Mouse (Mus musculus) kidney, adult 2 months (tissue): ENCODE data around the gene Scd2. TPM values are rescaled to one million over a fixed set of nuclear protein-coding genes. Genes with fewer than 3 reads are reported as not detected.
"Not testable (repeated sequence)": the region's sequence is repeated elsewhere in the genome, so short reads cannot be mapped to it uniquely, and the experiment has no call there.

Source experiments
- DNase-seq: peaks from one replicate; pipeline ENCODE4 v3.0.0; 2021
- H3K27ac ChIP-seq: fragments of 200-500 bp; 2 replicates; pipeline ENCODE4 v1.5.1; 2012; ENCODE audit warnings: low read depth, low read length, control low read depth, inconsistent platforms; ENCODE audit not compliant: insufficient read depth
- H3K27me3 ChIP-seq: fragments of 200-500 bp; replicated peaks from 2 replicates; pipeline ENCODE4 v1.6.1; 2012; ENCODE audit warnings: mild to moderate bottlenecking, moderate library complexity, low read length, inconsistent platforms; ENCODE audit not compliant: control insufficient read depth, insufficient read depth
- H3K36me3 ChIP-seq: fragments of 200-500 bp; 2 replicates; pipeline ENCODE4 v1.6.1; 2012; ENCODE audit warnings: mild to moderate bottlenecking, moderate library complexity, low read length, inconsistent platforms; ENCODE audit not compliant: control insufficient read depth, insufficient read depth
- H3K4me1 ChIP-seq: fragments of 200-500 bp; 2 replicates; pipeline ENCODE4 v1.6.1; 2011; ENCODE audit warnings: low read length; ENCODE audit not compliant: control insufficient read depth, insufficient read depth
- H3K4me3 ChIP-seq: fragments of 200-500 bp; 2 replicates; pipeline ENCODE4 v1.5.1; 2011; ENCODE audit warnings: mild to moderate bottlenecking, low read depth, low read length, control low read depth; ENCODE audit not compliant: insufficient read depth
- CTCF ChIP-seq: fragments of 200-500 bp; conservative IDR thresholded peaks from 2 replicates; pipeline ENCODE4 v1.5.1; 2011; ENCODE audit warnings: low read depth, mild to moderate bottlenecking, control low read depth, low read length, moderate library complexity, mixed read lengths; ENCODE audit not compliant: insufficient read depth, insufficient read length
- POLR2A ChIP-seq: fragments of 200-500 bp; IDR thresholded peaks from one replicate; pipeline ENCODE4 v1.6.1; 2011; ENCODE audit warnings: low read depth, low read length, control low read depth
- WGBS: fragments of 180-500 bp; shearing (Covaris S2); methylation state at CpG from one replicate; pipeline ENCODE4 v1.1.7; 2018; 5-methylcytosine and 5-hydroxymethylcytosine counted together
- polyA plus RNA-seq: library from polyadenylated mRNA; depleted of rRNA; stranded (reverse); fragments of >200 nt; gene quantifications from 2 replicates; pipeline ENCODE4 v1.2.3, GENCODE M21; 2012

The Scd2 gene
- polyA plus RNA-seq, 1 experiment: 61.3 TPM

- Histone ChIP-seq H3K4me3 (no peak overlapping the region), H3K27ac (no peak overlapping the region), H3K36me3 (no peaks in the 10 kb centered on the region), H3K27me3 (no peaks in the 10 kb centered on the region), H3K4me1 (no peaks in the 10 kb centered on the region)
- TF ChIP-seq CTCF (no peak), POLR2A (no peak)
- no peak for DNase-seq
- WGBS: 93% methylated on average over 3 of the region's 3 CpGs
Measured at GRCm38 (mm10) chr19:44320316-44320715, 26.8 kb downstream of the Scd2 start.

GRCm38 (mm10) chr19:44321201-44321600 lies 27.7 kb downstream of the Scd2 start:
- Histone ChIP-seq H3K36me3 (no peaks in the 10 kb centered on the region), H3K4me1 (no peaks in the 10 kb centered on the region), H3K4me3 (no peak overlapping the region), H3K27me3 (no peaks in the 10 kb centered on the region), H3K27ac (no peak overlapping the region)
- TF ChIP-seq CTCF (no peak), POLR2A (no peak)
- WGBS: 67% methylated on average over 4 of the region's 4 CpGs
- DNase-seq: peak; percentile 16

GRCm38 (mm10) chr19:44321631-44322030 lies 28.2 kb downstream of the Scd2 start:
- TF ChIP-seq POLR2A (no peak), CTCF (no peak)
- 74% methylated on average over 2 of the region's 2 CpGs for WGBS
- H3K4me3 ChIP-seq: no peak overlapping the region
- H3K4me1 ChIP-seq: no peaks in the 10 kb centered on the region
- H3K36me3 ChIP-seq: no peaks in the 10 kb centered on the region
- no peak for DNase-seq
- no peaks in the 10 kb centered on the region for H3K27me3 ChIP-seq
- H3K27ac ChIP-seq: no peak overlapping the region

GRCm38 (mm10) chr19:44329566-44329965 lies 36.1 kb downstream of the Scd2 start:
- 44% methylated on average over 2 of the region's 2 CpGs for WGBS
- no peak for TF ChIP-seq POLR2A
- H3K4me1 ChIP-seq: peaks cover 7% of the 10 kb centered on the region

GRCm38 (mm10) chr19:44331128-44331527 lies 37.7 kb downstream of the Scd2 start:
- H3K4me3 ChIP-seq, H3K27ac ChIP-seq, H3K36me3 ChIP-seq, H3K27me3 ChIP-seq, H3K4me1 ChIP-seq, DNase-seq: not testable (repeated sequence)
- WGBS: 98% methylated on average over 1 of the region's 1 CpGs

More at GRCm38 (mm10) chr19:44329566-44329965, 36.1 kb downstream of the Scd2 start:
- H3K36me3 ChIP-seq: no peaks in the 10 kb centered on the region
- no peak overlapping the region for H3K27ac ChIP-seq
- no peaks in the 10 kb centered on the region for H3K27me3 ChIP-seq
- DNase-seq: peak; percentile 51
- H3K4me3 ChIP-seq: no peak overlapping the region

GRCm38 (mm10) chr19:44331911-44332310 lies 38.4 kb downstream of the Scd2 start:
- no peaks in the 10 kb centered on the region for H3K36me3 ChIP-seq
- H3K4me3 ChIP-seq: no peak overlapping the region
- no peaks in the 10 kb centered on the region for H3K27me3 ChIP-seq
- no peak overlapping the region for H3K27ac ChIP-seq
- 79% methylated on average over 5 of the region's 5 CpGs for WGBS
- no peak for DNase-seq
- peaks cover 7% of the 10 kb centered on the region for H3K4me1 ChIP-seq
- no peak for TF ChIP-seq CTCF
- TF ChIP-seq POLR2A: no peak

- 70% methylated on average over 8 of the region's 8 CpGs for WGBS
- H3K27ac ChIP-seq: no peak overlapping the region
- peaks cover 7% of the 10 kb centered on the region for H3K4me1 ChIP-seq
- H3K36me3 ChIP-seq: no peaks in the 10 kb centered on the region
- TF ChIP-seq CTCF (no peak), POLR2A (no peak)
- DNase-seq: no peak
- H3K27me3 ChIP-seq: no peaks in the 10 kb centered on the region
- no peak overlapping the region for H3K4me3 ChIP-seq
Measured at GRCm38 (mm10) chr19:44332326-44332725, 38.9 kb downstream of the Scd2 start.
